Mouse (Mus musculus): ENCODE data around the gene Etnppl. TPM values are rescaled to one million over a fixed set of nuclear protein-coding genes. Genes with fewer than 3 reads are reported as not detected.

The Etnppl gene
- total RNA-seq (2018; cell fraction: chromatin; rRNA removed): not detected
- not detected for total RNA-seq (2018; cell fraction: cytosol; rRNA removed)
- total RNA-seq (2018; cell fraction: nucleus; rRNA removed): not detected
- not detected in 3 replicates for polyA plus RNA-seq (2018)

- H3K4me3 ChIP-seq (ENCODE audit: inconsistent target): no peak within 1 kb of the TSS
- H3K36me3 ChIP-seq (ENCODE audit: inconsistent target): no peaks in the 10 kb centered on the region
- WGBS (ENCODE audit: missing documents): 6% methylated on average over 10 of the region's 10 CpGs
- no peak within 1 kb of the TSS for H3K27ac ChIP-seq
- no peaks in the 10 kb centered on the region for H3K79me2 ChIP-seq (ENCODE audit: inconsistent target)
These were observed at the start of gene Etnppl for GRCm38 (mm10) chr3:130617439-130617898. Gene Etnppl (plus strand): TSS chr3:130617448.

- no peaks in the 10 kb centered on the region for H3K36me3 ChIP-seq (ENCODE audit: inconsistent target)
- WGBS (ENCODE audit: missing documents): 91% methylated on average over 16 of the region's 16 CpGs
- no peaks in the 10 kb centered on the region for H3K79me2 ChIP-seq (ENCODE audit: inconsistent target)
- no peak overlapping the region for H3K4me3 ChIP-seq (ENCODE audit: inconsistent target)
- H3K27ac ChIP-seq: no peak overlapping the region
These were observed 48.7 kb upstream of the Etnppl start for GRCm38 (mm10) chr3:130568331-130569095.

- Histone ChIP-seq H3K4me3 (ENCODE audit: inconsistent target) (no peak overlapping the region), H3K36me3 (ENCODE audit: inconsistent target) (no peaks in the 10 kb centered on the region), H3K79me2 (ENCODE audit: inconsistent target) (no peaks in the 10 kb centered on the region), H3K27ac (no peak overlapping the region)
- 82% methylated on average over 5 of the region's 5 CpGs for WGBS (ENCODE audit: missing documents)
These were observed 44.0 kb upstream of the Etnppl start for GRCm38 (mm10) chr3:130573243-130573642.

- 23% methylated on average over 4 of the region's 5 CpGs for WGBS (ENCODE audit: missing documents)
- Histone ChIP-seq H3K79me2 (ENCODE audit: inconsistent target) (no peaks in the 10 kb centered on the region), H3K27ac (no peak overlapping the region), H3K36me3 (ENCODE audit: inconsistent target) (no peaks in the 10 kb centered on the region), H3K4me3 (ENCODE audit: inconsistent target) (no peak overlapping the region)
These were observed 42.6 kb upstream of the Etnppl start for GRCm38 (mm10) chr3:130574652-130575051.

- no peak overlapping the region for H3K27ac ChIP-seq
- H3K79me2 ChIP-seq (ENCODE audit: inconsistent target): no peaks in the 10 kb centered on the region
- WGBS (ENCODE audit: missing documents): 64% methylated on average over 6 of the region's 6 CpGs
- H3K36me3 ChIP-seq (ENCODE audit: inconsistent target): no peaks in the 10 kb centered on the region
- no peak overlapping the region for H3K4me3 ChIP-seq (ENCODE audit: inconsistent target)
These were observed 40.6 kb upstream of the Etnppl start for GRCm38 (mm10) chr3:130576683-130577082.

- H3K27ac ChIP-seq: no peak overlapping the region
- no peak overlapping the region for H3K4me3 ChIP-seq (ENCODE audit: inconsistent target)
- H3K36me3 ChIP-seq (ENCODE audit: inconsistent target): no peaks in the 10 kb centered on the region
- 83% methylated on average over 17 of the region's 17 CpGs for WGBS (ENCODE audit: missing documents)
- H3K79me2 ChIP-seq (ENCODE audit: inconsistent target): no peaks in the 10 kb centered on the region
These were observed 37.7 kb upstream of the Etnppl start for GRCm38 (mm10) chr3:130579501-130579900.

GRCm38 (mm10) chr3:130581577-130581976 lies 35.7 kb upstream of the Etnppl start:
- Histone ChIP-seq H3K4me3 (ENCODE audit: inconsistent target) (no peak overlapping the region), H3K27ac (no peak overlapping the region), H3K36me3 (ENCODE audit: inconsistent target) (no peaks in the 10 kb centered on the region), H3K79me2 (ENCODE audit: inconsistent target) (no peaks in the 10 kb centered on the region)
- 88% methylated on average over 2 of the region's 2 CpGs for WGBS (ENCODE audit: missing documents)

GRCm38 (mm10) chr3:130582903-130583664 lies 34.2 kb upstream of the Etnppl start:
- H3K27ac ChIP-seq: no peak overlapping the region
- H3K36me3 ChIP-seq (ENCODE audit: inconsistent target): no peaks in the 10 kb centered on the region
- WGBS (ENCODE audit: missing documents): 89% methylated on average over 13 of the region's 13 CpGs
- no peak overlapping the region for H3K4me3 ChIP-seq (ENCODE audit: inconsistent target)
- H3K79me2 ChIP-seq (ENCODE audit: inconsistent target): no peaks in the 10 kb centered on the region

- H3K4me3 ChIP-seq (ENCODE audit: inconsistent target): no peak overlapping the region
- no peaks in the 10 kb centered on the region for H3K79me2 ChIP-seq (ENCODE audit: inconsistent target)
- WGBS (ENCODE audit: missing documents): 87% methylated on average over 7 of the region's 7 CpGs
- no peaks in the 10 kb centered on the region for H3K36me3 ChIP-seq (ENCODE audit: inconsistent target)
- no peak overlapping the region for H3K27ac ChIP-seq
These were observed 33.2 kb upstream of the Etnppl start for GRCm38 (mm10) chr3:130584007-130584406.

- WGBS (ENCODE audit: missing documents): 77% methylated on average over 8 of the region's 8 CpGs
- H3K79me2 ChIP-seq (ENCODE audit: inconsistent target): no peaks in the 10 kb centered on the region
- no peak overlapping the region for H3K27ac ChIP-seq
- no peak overlapping the region for H3K4me3 ChIP-seq (ENCODE audit: inconsistent target)
- no peaks in the 10 kb centered on the region for H3K36me3 ChIP-seq (ENCODE audit: inconsistent target)
These were observed 22.2 kb upstream of the Etnppl start for GRCm38 (mm10) chr3:130595050-130595449.

- 74% methylated on average over 10 of the region's 10 CpGs for WGBS (ENCODE audit: missing documents)
- no peaks in the 10 kb centered on the region for H3K79me2 ChIP-seq (ENCODE audit: inconsistent target)
- H3K27ac ChIP-seq: no peak overlapping the region
- H3K36me3 ChIP-seq (ENCODE audit: inconsistent target): no peaks in the 10 kb centered on the region
- H3K4me3 ChIP-seq (ENCODE audit: inconsistent target): no peak overlapping the region
These were observed 15.8 kb upstream of the Etnppl start for GRCm38 (mm10) chr3:130601491-130601890.

GRCm38 (mm10) chr3:130607924-130608323 lies 9.3 kb upstream of the Etnppl start:
- no peaks in the 10 kb centered on the region for H3K36me3 ChIP-seq (ENCODE audit: inconsistent target)
- WGBS (ENCODE audit: missing documents): 90% methylated on average over 2 of the region's 2 CpGs
- no peak overlapping the region for H3K4me3 ChIP-seq (ENCODE audit: inconsistent target)
- no peaks in the 10 kb centered on the region for H3K79me2 ChIP-seq (ENCODE audit: inconsistent target)
- H3K27ac ChIP-seq: no peak overlapping the region

- Histone ChIP-seq H3K36me3 (ENCODE audit: inconsistent target) (no peaks in the 10 kb centered on the region), H3K27ac (no peak overlapping the region), H3K4me3 (ENCODE audit: inconsistent target) (no peak overlapping the region), H3K79me2 (ENCODE audit: inconsistent target) (no peaks in the 10 kb centered on the region)
- 95% methylated on average over 9 of the region's 9 CpGs for WGBS (ENCODE audit: missing documents)
These were observed 2.8 kb upstream of the Etnppl start for GRCm38 (mm10) chr3:130614444-130614843.

- H3K27ac ChIP-seq: no peak overlapping the region
- H3K79me2 ChIP-seq (ENCODE audit: inconsistent target): no peaks in the 10 kb centered on the region
- H3K4me3 ChIP-seq (ENCODE audit: inconsistent target): no peak overlapping the region
- no peaks in the 10 kb centered on the region for H3K36me3 ChIP-seq (ENCODE audit: inconsistent target)
- WGBS (ENCODE audit: missing documents): 69% methylated on average over 8 of the region's 8 CpGs
These were observed 1.6 kb upstream of the Etnppl start for GRCm38 (mm10) chr3:130615625-130616024.
